Mouse (Mus musculus): ENCODE measurements around the gene Fam120a. TPM values are rescaled to one million over a fixed set of nuclear protein-coding genes. Genes with fewer than 3 reads are reported as not detected.

The Fam120a gene
- total and polyA plus RNA-seq, 3 experiments, result 66.2 to 119 (median 82.7) TPM

GRCm38 (mm10) chr13:48964850-48965249, 3.0 kb downstream of the Fam120a start:
- Histone ChIP-seq H3K27me3 (ENCODE audit: control insufficient read depth in 1 of 2, insufficient read depth in 2 of 2, low read length in 2 of 2) (no peaks in the 10 kb centered on the region), H3K79me2 (ENCODE audit: control insufficient read depth, insufficient read depth, low read length, poor library complexity) (peaks cover 83% of the 10 kb centered on the region), H3K4me3 (ENCODE audit: control insufficient read depth in 1 of 2, insufficient read depth in 1 of 2, low read depth in 2 of 2, low read length in 2 of 2) (peak overlapping the region; percentile 12 to 99), H3K36me3 (ENCODE audit: control insufficient read depth in 1 of 2, insufficient read depth in 2 of 2, low read length in 2 of 2) (peaks cover 0 to 50% of the 10 kb centered on the region in 2 experiments), H3K4me1 (ENCODE audit: control insufficient read depth in 1 of 2, insufficient read depth in 2 of 2, low read length in 2 of 2) (peaks cover 27 to 33% of the 10 kb centered on the region in 2 experiments), H3K9me3 (replicated peaks; ENCODE audit: insufficient read depth, low read length) (no peaks in the 10 kb centered on the region), H3K9ac (ENCODE audit: control insufficient read depth, low read depth, low read length, poor library complexity, severe bottlenecking) (peak overlapping the region; percentile 52), H3K27ac (ENCODE audit: control insufficient read depth, low read depth, low read length) (peak overlapping the region; percentile 30; the same call in 1 of the 2 replicates)
- no peak for DNase-seq (ENCODE audit: low read depth, low spot score)
- TF ChIP-seq MYB (IDR thresholded peaks at IDR 0.05; ENCODE audit: low read depth, low read length), result no peak
- TF ChIP-seq ETS1 (IDR thresholded peaks at IDR 0.05; ENCODE audit: low read depth, low read length), result no peak
- peak; percentile 63; the same call in 1 of the 2 replicates for TF ChIP-seq MXI1 (IDR thresholded peaks at IDR 0.05; ENCODE audit: low read depth, low read length)

GRCm38 (mm10) chr13:48963111-48963510, 4.7 kb downstream of the Fam120a start:
- DNase-seq (ENCODE audit: low read depth, low spot score), result no peak
- Histone ChIP-seq H3K4me3 (ENCODE audit: control insufficient read depth in 1 of 2, insufficient read depth in 1 of 2, low read depth in 2 of 2, low read length in 2 of 2) (no peak overlapping the region; a peak in 1 of 4 replicates), H3K27me3 (ENCODE audit: control insufficient read depth in 1 of 2, insufficient read depth in 2 of 2, low read length in 2 of 2) (no peaks in the 10 kb centered on the region), H3K9ac (ENCODE audit: control insufficient read depth, low read depth, low read length, poor library complexity, severe bottlenecking) (peak overlapping the region; percentile 43), H3K9me3 (replicated peaks; ENCODE audit: insufficient read depth, low read length) (no peaks in the 10 kb centered on the region), H3K36me3 (ENCODE audit: control insufficient read depth in 1 of 2, insufficient read depth in 2 of 2, low read length in 2 of 2) (peaks cover 3 to 46% of the 10 kb centered on the region in 2 experiments), H3K79me2 (ENCODE audit: control insufficient read depth, insufficient read depth, low read length, poor library complexity) (peaks cover 88% of the 10 kb centered on the region), H3K27ac (ENCODE audit: control insufficient read depth, low read depth, low read length) (peak overlapping the region; percentile 89), H3K4me1 (ENCODE audit: control insufficient read depth in 1 of 2, insufficient read depth in 2 of 2, low read length in 2 of 2) (peaks cover 19 to 33% of the 10 kb centered on the region in 2 experiments)
- 0 out of 2 replicates have a peak, but pooled peaks have one; percentile 61 for TF ChIP-seq CHD1 (IDR thresholded peaks at IDR 0.05; ENCODE audit: low read depth, low read length)
- TF ChIP-seq BHLHE40 (IDR thresholded peaks at IDR 0.05; ENCODE audit: borderline replicate concordance, low read depth, low read length), result no peak

- TF ChIP-seq GABPA (IDR thresholded peaks at IDR 0.05; ENCODE audit: low read depth, low read length) (no peak), SIN3A (IDR thresholded peaks at IDR 0.05; ENCODE audit: low read length) (peak; percentile 39; the same call in 1 of the 2 replicates), RAD21 (IDR thresholded peaks at IDR 0.05; ENCODE audit: low read depth, low read length) (no peak), ELF1 (IDR thresholded peaks at IDR 0.05; ENCODE audit: low read depth, low read length) (0 out of 2 replicates have a peak, but pooled peaks have one; percentile 10), MXI1 (IDR thresholded peaks at IDR 0.05; ENCODE audit: low read depth, low read length) (peak; percentile 54; the same call in 1 of the 2 replicates), NRF1 (IDR thresholded peaks at IDR 0.05; ENCODE audit: insufficient read depth, low read depth, low read length, poor library complexity, severe bottlenecking) (no peak), SMC3 (IDR thresholded peaks at IDR 0.05; ENCODE audit: low read depth, low read length) (no peak), BHLHE40 (IDR thresholded peaks at IDR 0.05; ENCODE audit: borderline replicate concordance, low read depth, low read length) (peak; percentile 31; the same call in 1 of the 2 replicates), MYC (IDR thresholded peaks at IDR 0.05; ENCODE audit: low read depth, low read length) (0 out of 2 replicates have a peak, but pooled peaks have one; percentile 13), CHD1 (IDR thresholded peaks at IDR 0.05; ENCODE audit: low read depth, low read length) (no peak), POLR2A (IDR thresholded peaks at IDR 0.05; ENCODE audit: control insufficient read depth in 1 of 2, insufficient read depth in 1 of 2, low read depth in 1 of 2, low read length in 2 of 2, poor library complexity in 1 of 2) (no peak), TAL1 (IDR thresholded peaks at IDR 0.05; ENCODE audit: low read length) (no peak), MEF2A (IDR thresholded peaks at IDR 0.05; ENCODE audit: extremely low read depth, insufficient replicate concordance, low read depth, low read length, poor library complexity, severe bottlenecking) (no peak), TBP (IDR thresholded peaks at IDR 0.05; ENCODE audit: low read depth, low read length) (no peak), EP300 (IDR thresholded peaks at IDR 0.05; ENCODE audit: low read depth in 1 of 2, low read length in 2 of 2) (peak in 1 of 2 experiments; percentile 58; a peak in 2 of 4 replicates), TCF12 (IDR thresholded peaks at IDR 0.05; ENCODE audit: low read depth, low read length) (no peak), ETS1 (IDR thresholded peaks at IDR 0.05; ENCODE audit: low read depth, low read length) (no peak), KAT2A (conservative IDR thresholded peaks at IDR 0.05; ENCODE audit: low read depth, low read length) (no peak), CTCF (IDR thresholded peaks at IDR 0.05 in 2 of 3, conservative IDR thresholded peaks at IDR 0.05 in 1 of 3; ENCODE audit: control insufficient read depth in 1 of 3, insufficient read depth in 1 of 3, low read depth in 2 of 3, low read length in 3 of 3, poor library complexity in 1 of 3, severe bottlenecking in 1 of 3) (no peak), MAFK (IDR thresholded peaks at IDR 0.05; ENCODE audit: borderline replicate concordance, low read depth, low read length) (no peak)
- peak overlapping the region; percentile 43; the same call in 1 of the 2 replicates for H3K9ac ChIP-seq (ENCODE audit: control insufficient read depth, low read depth, low read length, poor library complexity, severe bottlenecking)
- peaks cover 6 to 46% of the 10 kb centered on the region in 2 experiments for H3K36me3 ChIP-seq (ENCODE audit: control insufficient read depth in 1 of 2, insufficient read depth in 2 of 2, low read length in 2 of 2)
These were observed 5.3 kb downstream of the Fam120a start for GRCm38 (mm10) chr13:48962519-48962918.

More at GRCm38 (mm10) chr13:48962519-48962918, 5.3 kb downstream of the Fam120a start:
- Histone ChIP-seq H3K4me1 (ENCODE audit: control insufficient read depth in 1 of 2, insufficient read depth in 2 of 2, low read length in 2 of 2) (peaks cover 19 to 33% of the 10 kb centered on the region in 2 experiments), H3K27ac (ENCODE audit: control insufficient read depth, low read depth, low read length) (peak overlapping the region; percentile 89), H3K27me3 (ENCODE audit: control insufficient read depth in 1 of 2, insufficient read depth in 2 of 2, low read length in 2 of 2) (no peaks in the 10 kb centered on the region), H3K9me3 (replicated peaks; ENCODE audit: insufficient read depth, low read length) (no peaks in the 10 kb centered on the region), H3K4me3 (ENCODE audit: control insufficient read depth in 1 of 2, insufficient read depth in 1 of 2, low read depth in 2 of 2, low read length in 2 of 2) (0 out of 4 replicates have a peak overlapping the region, but pooled peaks of 1 of the 2 experiments have one; percentile 14), H3K79me2 (ENCODE audit: control insufficient read depth, insufficient read depth, low read length, poor library complexity) (peaks cover 83% of the 10 kb centered on the region)
- DNase-seq (ENCODE audit: low read depth, low spot score), result peak; percentile 84

All from MEL (cell line).